Mouse (Mus musculus) limb, embryonic 11.5 days (tissue): ENCODE measurements around the gene Gm3259. TPM values are rescaled to one million over a fixed set of nuclear protein-coding genes. Genes with fewer than 3 reads are reported as not detected.
"Not testable (repeated sequence)": the region's sequence is repeated elsewhere in the genome, so short reads cannot be mapped to it uniquely, and the experiment has no call there.

Experiments used
- ATAC-seq: fragments of 200-750 bp; cut with Nextera tagmentation; 2 replicates; pipeline ENCODE4 v1.8.0; 2017; ENCODE audit warnings: low read depth; ENCODE audit not compliant: insufficient number of reproducible peaks, low FRiP score, low TSS enrichment
- DNase-seq: peaks from one replicate; pipeline ENCODE4 v3.0.0-alpha.2; 2015; ENCODE audit warnings: low spot score
- H3K27ac ChIP-seq: fragments of 300-500 bp; sonication (generic); replicated peaks from 2 replicates; pipeline ENCODE4 v1.5.1; 2014; ENCODE audit warnings: low read depth, mild to moderate bottlenecking, low read length
- H3K27me3 ChIP-seq: fragments of 300-500 bp; sonication (generic); 2 replicates; pipeline ENCODE4 v1.6.1; 2014; ENCODE audit warnings: mild to moderate bottlenecking, low read length, mixed read lengths; ENCODE audit not compliant: control insufficient read depth, insufficient read depth
- H3K36me3 ChIP-seq: fragments of 300-500 bp; sonication (generic); 2 replicates; pipeline ENCODE4 v1.6.1; 2014; ENCODE audit warnings: mild to moderate bottlenecking, low read length, moderate library complexity, mixed read lengths; ENCODE audit not compliant: control insufficient read depth, insufficient read depth
- H3K4me1 ChIP-seq: fragments of 300-500 bp; sonication (generic); 2 replicates; pipeline ENCODE4 v1.6.1; 2014; ENCODE audit warnings: low read length, mixed read lengths; ENCODE audit not compliant: control insufficient read depth, insufficient read depth
- H3K4me2 ChIP-seq: fragments of 300-500 bp; sonication (generic); 2 replicates; pipeline ENCODE4 v1.6.1; 2014; ENCODE audit warnings: low read depth, mild to moderate bottlenecking, moderate library complexity; ENCODE audit not compliant: severe bottlenecking
- H3K4me3 ChIP-seq: fragments of 300-500 bp; sonication (generic); 2 replicates; pipeline ENCODE4 v1.5.1; 2014; ENCODE audit warnings: low read depth, low read length
- H3K9ac ChIP-seq: fragments of 300-500 bp; sonication (generic); 2 replicates; pipeline ENCODE4 v1.6.1; 2014; ENCODE audit warnings: mild to moderate bottlenecking, low read length
- H3K9me3 ChIP-seq: fragments of 300-500 bp; sonication (generic); 2 replicates; pipeline ENCODE4 v1.6.1; 2016; ENCODE audit warnings: low read length; ENCODE audit not compliant: control insufficient read depth
- WGBS: fragments of 180-500 bp; shearing (Covaris S2); extraction: QIAGEN DNeasy Blood & Tissue Kit; methylation state at CpG from one replicate; pipeline ENCODE4 v1.1.7; 2014; 5-methylcytosine and 5-hydroxymethylcytosine counted together
- polyA plus RNA-seq: library from polyadenylated mRNA; unstranded; fragments of >200 nt; fragmentation: Nextera tagmentation; extraction: Ambion mirVana; gene quantifications from 2 replicates; pipeline ENCODE4 v1.2.1, GENCODE M21; 2014

Gm3259 gene
- polyA plus RNA-seq: not detected in 2 replicates

DNA sequence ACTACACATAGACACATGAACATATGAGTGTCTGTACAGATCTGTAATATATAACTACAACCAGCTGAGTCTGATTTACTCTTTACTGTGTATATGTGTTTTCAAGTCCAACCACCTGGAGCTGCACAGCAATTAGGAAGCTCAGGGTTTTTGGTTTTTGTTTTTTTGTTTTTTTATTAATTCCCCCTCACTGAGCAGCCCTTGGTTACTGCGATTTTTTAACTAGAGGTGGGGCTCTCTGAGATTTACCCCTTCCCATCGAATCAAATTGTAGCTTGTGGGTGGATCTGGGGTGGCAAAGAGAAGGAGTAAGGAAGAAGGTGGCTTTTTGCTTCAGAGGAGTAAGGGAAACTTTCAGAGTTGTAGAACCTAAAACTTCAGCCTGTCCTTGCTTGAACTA lies at the start of gene Gm3259:
Gm3259 (plus strand) TSS at position 301 of the 400 bp plus-strand sequence.
- not testable (repeated sequence) for H3K9me3 ChIP-seq, H3K4me3 ChIP-seq, H3K4me2 ChIP-seq, H3K27ac ChIP-seq, H3K9ac ChIP-seq, ATAC-seq, DNase-seq, H3K27me3 ChIP-seq, H3K4me1 ChIP-seq, H3K36me3 ChIP-seq
- 41% methylated on average over 2 of the region's 2 CpGs for WGBS

DNA sequence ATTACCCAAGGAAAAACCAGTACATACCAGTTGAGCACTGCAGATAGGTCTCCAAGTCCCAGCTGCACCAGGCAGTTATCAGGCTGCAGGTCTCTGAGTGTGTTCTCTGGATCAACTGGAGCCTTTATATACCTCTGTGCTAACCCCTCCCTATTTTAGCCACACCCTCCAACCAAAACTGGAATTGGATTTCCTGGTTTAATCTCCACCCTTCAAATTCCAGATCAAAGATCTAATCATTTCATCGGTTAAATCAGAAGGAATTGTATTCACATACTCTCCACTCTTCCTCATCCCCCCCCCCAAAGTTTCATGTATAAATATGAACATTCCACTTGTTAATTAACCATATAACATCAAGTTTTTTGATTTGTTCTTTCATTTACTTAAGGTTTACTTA lies 33.0 kb upstream of the Gm3259 start, which contains the start of gene Gm10424:
Gm10424 (minus strand) TSS at position 101 of the 400 bp plus-strand sequence.
- not testable (repeated sequence) for H3K4me1 ChIP-seq, H3K9me3 ChIP-seq, ATAC-seq, H3K4me3 ChIP-seq, H3K9ac ChIP-seq, H3K4me2 ChIP-seq, H3K27ac ChIP-seq, DNase-seq, H3K27me3 ChIP-seq, H3K36me3 ChIP-seq
- WGBS: no CpG with 5 or more reads among the region's 1 CpGs

Other genes with a start within 250 kb of the Gm3259 start
- not detected in 2 replicates for gene Gm7942, start 199.0 kb upstream of the Gm3259 start, polyA plus RNA-seq
- gene Gm16513, start 123.3 kb upstream of the Gm3259 start, polyA plus RNA-seq: not detected in 2 replicates
- gene Gm10424, start 33.1 kb upstream of the Gm3259 start, polyA plus RNA-seq: not detected in 2 replicates
- gene D5Ertd577e, start 150.9 kb downstream of the Gm3259 start, polyA plus RNA-seq: not detected in 2 replicates
- not detected in 2 replicates for gene Gm3286, start 204.8 kb downstream of the Gm3259 start, polyA plus RNA-seq